Comparison of ENCODE assay signal across 13 mouse cellular contexts in the genomic region with DNA sequence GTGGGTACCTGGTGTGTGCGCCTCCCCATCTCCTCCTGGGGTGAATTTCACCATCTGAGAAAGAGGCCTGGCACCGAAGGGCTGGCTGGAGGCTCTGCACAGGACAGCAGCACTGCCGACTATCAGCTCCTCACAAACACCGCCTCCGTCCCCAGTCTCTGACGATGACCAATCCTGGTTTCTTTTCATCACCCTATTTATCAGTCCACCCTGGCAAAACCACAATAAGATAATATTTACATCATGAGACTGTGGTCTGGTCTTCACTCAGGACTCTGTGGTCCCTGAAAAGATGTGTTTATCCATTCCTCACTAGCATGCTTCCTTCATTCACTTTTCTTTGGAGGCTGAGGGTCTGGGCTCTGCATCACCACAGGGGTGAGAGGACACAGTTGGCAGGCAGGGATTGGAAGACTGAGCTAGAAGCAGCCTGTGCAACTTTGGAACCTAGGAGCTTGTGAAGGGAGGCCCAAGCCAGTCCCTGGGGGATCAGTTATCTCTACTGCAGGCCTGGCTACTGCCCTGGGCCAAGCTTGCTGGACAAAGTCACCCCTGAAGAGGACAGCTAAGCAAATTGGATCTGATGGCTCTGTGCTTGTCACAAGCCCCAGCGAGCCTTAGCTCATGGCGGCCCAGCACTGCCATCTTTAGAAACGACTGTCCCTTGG. TPM values are rescaled to one million over a fixed set of nuclear protein-coding genes. Genes with fewer than 3 reads are reported as not detected.
DNase-seq lines count a peak whose midpoint lies in the region; ATAC-seq and TF ChIP-seq lines count a peak whose summit lies in the region.
"Had no signal": no experiment of that assay in that cellular context is flagged by ENCODE, and none has a peak within 500 bp of the region (broad histone marks: within the 10 kb centered on the region; RNA-seq: fewer than 3 reads in every experiment).

No protein-coding gene starts in this region.

- H3K9ac ChIP-seq in forebrain, postnatal 0 days = no peak overlapping the region
- no peak overlapping the region for H3K9ac ChIP-seq in forebrain, embryonic 11.5 days (ENCODE audit: low read length)
- H3K9ac ChIP-seq: midbrain, embryonic 13.5 days; neural tube, embryonic 12.5 days had no signal

- no peak overlapping the region for H3K4me3 ChIP-seq in forebrain, embryonic 10.5 days
- H3K4me3 ChIP-seq in forebrain, postnatal 0 days (ENCODE audit: low read depth, low read length) = no peak overlapping the region
- H3K4me3 ChIP-seq in lung, adult 2 months (replicated peaks; ENCODE audit: extremely low read depth, low read depth, low read length) = no peak overlapping the region
- H3K4me3 ChIP-seq in forebrain, embryonic 11.5 days (ENCODE audit: low read depth, low read length) = no peak overlapping the region
- H3K4me3 ChIP-seq: midbrain, embryonic 13.5 days; neural tube, embryonic 12.5 days had no signal

- no peak for DNase-seq in forebrain, embryonic 10.5 days (ENCODE audit: extremely low spot score, low spot score)
- no peak for DNase-seq in forebrain, postnatal 0 days
- peak; percentile 56 for DNase-seq in lung, postnatal 10 days
- DNase-seq in lung, adult 2 months = no peak
- DNase-seq in liver = peak; percentile 52
- no peak for DNase-seq in adrenal gland, adult 8-10 months
- DNase-seq in right cerebral cortex, postnatal 10 days (ENCODE audit: low spot score in 2 of 2) = no peak
- DNase-seq in forebrain, embryonic 11.5 days (ENCODE audit: low spot score) = no peak
- DNase-seq: adrenal gland, postnatal 10 days; cerebellum, adult 11 months; embryo, embryonic 11 days had no signal

- WGBS in forebrain, embryonic 10.5 days = 93% methylated on average over 9 of the region's 9 CpGs
- 90% methylated on average over 9 of the region's 9 CpGs for WGBS in forebrain, postnatal 0 days
- WGBS in lung, adult 2 months = 73% methylated on average over 9 of the region's 9 CpGs
- WGBS in forebrain, embryonic 11.5 days = 90% methylated on average over 9 of the region's 9 CpGs

- H3K27ac ChIP-seq in forebrain, embryonic 10.5 days = peak overlapping the region; percentile 40; the same call in 1 of the 2 replicates
- no peak overlapping the region for H3K27ac ChIP-seq in forebrain, postnatal 0 days (ENCODE audit: low read depth, low read length)
- H3K27ac ChIP-seq in forebrain, embryonic 11.5 days (ENCODE audit: low read depth, low read length) = no peak overlapping the region
- H3K27ac ChIP-seq: midbrain, embryonic 13.5 days; neural tube, embryonic 12.5 days had no signal

- ATAC-seq in forebrain, postnatal 0 days = no peak
- no peak for ATAC-seq in forebrain, embryonic 11.5 days (replicated peaks; ENCODE audit: low FRiP score)
- ATAC-seq: midbrain, embryonic 13.5 days had no signal

- no peaks in the 10 kb centered on the region for H3K9me3 ChIP-seq in forebrain, embryonic 10.5 days
- H3K9me3 ChIP-seq in forebrain, postnatal 0 days (ENCODE audit: low read length) = no peaks in the 10 kb centered on the region
- no peaks in the 10 kb centered on the region for H3K9me3 ChIP-seq in forebrain, embryonic 11.5 days (ENCODE audit: control insufficient read depth, low read length)
- H3K9me3 ChIP-seq: midbrain, embryonic 13.5 days; neural tube, embryonic 12.5 days had no signal

- H3K4me2 ChIP-seq in forebrain, postnatal 0 days (ENCODE audit: low read depth) = no peak overlapping the region
- H3K4me2 ChIP-seq in forebrain, embryonic 11.5 days (ENCODE audit: low read depth, low read length, severe bottlenecking) = no peak overlapping the region
- H3K4me2 ChIP-seq: midbrain, embryonic 13.5 days; neural tube, embryonic 12.5 days had no signal

- no peaks in the 10 kb centered on the region for H3K27me3 ChIP-seq in forebrain, embryonic 10.5 days (ENCODE audit: poor library complexity, severe bottlenecking)
- no peaks in the 10 kb centered on the region for H3K27me3 ChIP-seq in forebrain, postnatal 0 days (ENCODE audit: insufficient read depth, low read length)
- no peaks in the 10 kb centered on the region for H3K27me3 ChIP-seq in forebrain, embryonic 11.5 days (ENCODE audit: control insufficient read depth, insufficient read depth, low read length)
- H3K27me3 ChIP-seq: midbrain, embryonic 13.5 days; neural tube, embryonic 12.5 days had no signal

- no peak for TF ChIP-seq POLR2A in lung, adult 2 months (IDR thresholded peaks at IDR 0.05; ENCODE audit: borderline replicate concordance, extremely low read depth, low read depth, low read length)

- no peak for TF ChIP-seq CTCF in forebrain, postnatal 0 days (IDR thresholded peaks at IDR 0.05; ENCODE audit: low read depth)
- no peak for TF ChIP-seq CTCF in lung, adult 2 months (IDR thresholded peaks at IDR 0.05; ENCODE audit: insufficient read depth, low read length)

- H3K4me1 ChIP-seq in forebrain, embryonic 10.5 days = peaks cover 55% of the 10 kb centered on the region
- no peaks in the 10 kb centered on the region for H3K4me1 ChIP-seq in forebrain, postnatal 0 days (ENCODE audit: insufficient read depth)
- H3K4me1 ChIP-seq in lung, adult 2 months (ENCODE audit: control insufficient read depth, insufficient read depth, low read length) = peaks cover 54% of the 10 kb centered on the region
- 0 out of 2 replicates have a peak, but pooled peaks cover 4% of the 10 kb centered on the region for H3K4me1 ChIP-seq in forebrain, embryonic 11.5 days (replicated peaks; ENCODE audit: control insufficient read depth, insufficient read depth, low read length)

- no peaks in the 10 kb centered on the region for H3K36me3 ChIP-seq in forebrain, embryonic 10.5 days (replicated peaks)
- H3K36me3 ChIP-seq in forebrain, postnatal 0 days (ENCODE audit: insufficient read depth) = no peaks in the 10 kb centered on the region
- no peaks in the 10 kb centered on the region for H3K36me3 ChIP-seq in forebrain, embryonic 11.5 days (ENCODE audit: control insufficient read depth, insufficient read depth, low read length)
- H3K36me3 ChIP-seq: midbrain, embryonic 13.5 days; neural tube, embryonic 12.5 days had no signal

RNA-seq across cellular contexts. Expression of a gene that starts 45.3 kb away (rescaled TPM):
- 2.1 and 3.0 TPM in 2 replicates for polyA plus RNA-seq in forebrain, embryonic 10.5 days (2016; fragmentation: Nextera tagmentation; extraction: Ambion mirVana)
- 33.8 and 38.4 TPM in 2 replicates for total RNA-seq in forebrain, postnatal 0 days (2014; rRNA removed)
- 9.2 and 10.1 TPM in 2 replicates for polyA plus RNA-seq in forebrain, postnatal 0 days (2015; fragmentation: Nextera tagmentation; extraction: Ambion mirVana)
- 122 and 163 TPM in 2 replicates for polyA plus RNA-seq in lung, adult 2 months (2012; rRNA removed)
- 10 to 100 TPM; 52.7 to 67.0 (median 62.5) TPM for total RNA-seq in adrenal gland, adult 8-10 months (2022)
- 6.8 and 7.1 TPM in 2 replicates for polyA plus RNA-seq in forebrain, embryonic 11.5 days (2014; fragmentation: Nextera tagmentation; extraction: Ambion mirVana)

Comparison
In these comparisons a context has a peak if more than half of its experiments do, and no peak if none do; other contexts are left out.
1. DNase-seq: peak in lung, postnatal 10 days (single experiment) and liver (single experiment); none in forebrain, embryonic 10.5 days (single experiment), forebrain, postnatal 0 days (single experiment), lung, adult 2 months (single experiment), adrenal gland, adult 8-10 months (single experiment), right cerebral cortex, postnatal 10 days (0 of 2) and forebrain, embryonic 11.5 days (single experiment).
2. RNA of a gene that starts 45.3 kb away (polyA plus RNA-seq): 122 to 163 TPM in lung, adult 2 months; 9.2 to 10.1 TPM in forebrain, postnatal 0 days, 6.8 to 7.1 TPM in forebrain, embryonic 11.5 days and 2.1 to 3.0 TPM in forebrain, embryonic 10.5 days; every median in the first group is over 10 times any median in the second.